Mouse (Mus musculus) cerebellum, postnatal 10 days (tissue): ENCODE data around the gene Zfp13.
"Not testable (repeated sequence)": the region's sequence is repeated elsewhere in the genome, so short reads cannot be mapped to it uniquely, and the experiment has no call there.

Experiments
- DNase-seq, 2 experiments: peaks; one replicate each; pipeline ENCODE4 v3.0.0; 2021; ENCODE audit warnings: mixed read lengths in 2 of 2

Zfp13 gene

DNA sequence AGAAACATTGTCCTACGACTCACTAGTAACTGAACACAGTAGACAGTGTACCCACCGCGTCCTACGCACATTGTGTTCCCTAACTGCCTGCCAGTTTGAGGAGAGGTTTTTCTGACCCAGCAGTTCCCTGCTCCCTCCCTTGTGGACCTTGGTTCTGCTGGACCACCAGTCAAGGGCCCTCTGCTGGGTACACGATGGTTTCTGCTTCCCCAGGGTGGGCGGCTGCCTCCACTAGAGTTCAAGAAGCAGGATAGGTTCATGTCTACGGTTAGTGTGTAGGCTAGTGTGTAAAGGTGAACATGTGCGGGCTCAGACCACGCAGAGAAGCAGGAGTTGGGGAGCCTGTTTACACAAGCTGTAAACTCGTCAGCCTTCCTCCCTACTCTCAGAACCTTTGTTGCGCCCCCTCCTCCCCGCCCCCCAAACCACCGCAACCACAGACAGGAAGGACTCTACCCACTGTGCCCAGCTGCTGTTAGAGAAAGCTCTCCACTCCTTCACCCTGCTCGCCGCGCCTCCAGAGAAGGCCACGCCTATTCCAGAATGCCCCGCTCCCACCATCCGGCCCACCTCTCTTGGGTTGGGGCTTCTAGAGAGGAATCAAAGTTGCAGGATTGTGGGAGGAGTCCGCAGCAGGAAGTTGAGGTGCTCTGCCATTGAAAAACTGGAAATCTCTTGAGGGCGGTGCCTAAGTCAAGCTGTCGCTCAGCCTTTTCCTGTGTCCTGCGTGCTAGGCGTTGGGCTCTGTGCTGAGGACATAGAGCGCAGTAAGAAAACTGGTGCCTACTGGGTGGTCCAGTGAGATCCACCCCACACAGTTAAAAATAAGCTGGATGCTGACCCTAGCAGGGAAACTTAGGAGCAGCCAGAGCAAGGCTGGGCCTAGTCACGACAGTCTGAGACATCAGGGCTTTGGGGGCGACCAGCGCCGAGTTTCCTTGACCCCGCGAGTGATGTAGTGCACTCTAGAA lies at the start of gene Zfp13:
Zfp13 (minus strand) TSS at position 906 of the 971 bp plus-strand sequence.
- peak; percentile 71 to 77 for DNase-seq

DNA sequence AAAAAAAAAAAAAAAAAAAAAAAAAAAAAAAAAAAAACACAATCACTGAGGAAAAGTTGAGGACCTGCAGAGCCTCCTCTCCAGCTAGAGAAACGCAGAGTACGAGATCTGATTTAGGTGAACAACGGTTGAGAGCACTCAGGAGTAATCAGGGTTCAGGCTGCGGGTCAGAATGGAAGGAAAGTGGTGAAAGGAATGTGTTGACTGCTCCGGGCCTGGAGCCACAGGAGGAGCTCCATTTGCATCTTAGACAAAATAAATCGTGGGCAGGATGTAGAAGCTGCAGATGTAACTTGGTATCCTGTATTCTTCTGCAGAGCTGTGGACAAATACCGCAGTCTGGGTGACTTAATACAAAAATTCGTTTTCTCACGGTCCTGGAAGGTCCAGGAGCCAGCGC lies 46.6 kb upstream of the Zfp13 start:
- DNase-seq: no peak

DNA sequence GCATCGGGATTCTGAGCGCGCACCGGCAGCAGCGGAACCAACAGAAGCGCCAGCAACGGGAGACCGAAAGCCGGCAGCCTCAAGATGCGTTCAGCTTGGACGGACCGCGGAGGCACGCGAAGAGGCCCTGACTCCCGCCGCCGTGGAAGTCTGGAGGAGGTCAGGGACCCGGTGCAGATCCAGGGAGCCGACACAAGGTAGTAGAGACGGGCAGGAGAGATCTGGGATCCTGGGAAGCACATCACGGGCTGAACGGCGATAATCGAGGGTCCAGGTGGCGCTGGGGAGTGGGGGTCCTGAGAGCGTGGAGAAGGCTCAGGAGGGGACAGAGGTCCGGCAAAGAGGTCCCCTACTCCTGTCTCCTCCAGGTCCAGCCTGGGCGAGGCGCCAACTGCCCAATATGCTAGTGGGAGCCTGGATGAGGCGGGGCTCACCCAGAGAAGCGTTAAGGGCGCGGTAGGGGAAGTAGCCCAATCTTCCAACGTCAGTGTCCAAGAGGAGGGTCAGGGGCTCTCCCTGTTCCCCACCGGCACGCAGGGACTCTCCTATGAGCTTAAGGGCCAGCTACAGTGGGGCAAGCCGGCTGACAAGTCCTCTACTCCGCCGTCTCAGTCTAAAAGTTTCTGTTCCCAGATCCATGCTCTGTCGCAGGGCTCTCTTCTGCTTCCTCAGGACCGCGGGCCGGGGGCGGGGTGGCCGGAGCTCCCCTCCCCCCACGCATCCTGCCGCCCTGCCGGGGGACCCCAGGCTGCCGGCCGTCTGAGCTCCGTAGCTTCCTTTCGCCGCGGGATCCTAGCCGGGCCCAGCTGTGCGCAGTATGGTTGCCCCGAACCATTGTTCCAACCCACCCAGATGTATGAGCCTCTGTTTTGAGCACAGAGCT lies 45.6 kb upstream of the Zfp13 start, which contains the start of gene Mmp25:
Mmp25 (minus strand) TSS at position 665 of the 883 bp plus-strand sequence.
- DNase-seq: peak; percentile 66 to 67

DNA sequence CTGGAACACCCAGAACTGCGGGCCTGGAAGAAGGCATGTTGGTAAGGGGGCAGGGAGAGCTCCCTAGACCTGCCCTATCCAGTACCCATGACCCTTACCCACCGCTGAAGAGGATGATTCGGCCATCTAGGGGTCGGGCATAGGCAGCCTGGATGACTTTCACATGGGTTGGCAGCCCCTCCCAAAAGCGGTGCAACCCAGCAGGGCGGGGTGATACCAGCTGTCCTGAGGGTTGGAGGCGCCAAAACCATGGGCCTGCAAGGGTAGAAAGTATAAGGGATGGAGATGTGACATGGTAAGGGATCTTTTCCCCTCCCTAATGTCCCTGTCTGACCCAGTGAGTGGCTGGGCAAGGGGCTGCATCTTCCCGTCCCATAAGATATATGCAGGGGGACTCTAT lies 32.0 kb upstream of the Zfp13 start:
- peak; percentile 52 to 62 for DNase-seq

DNA sequence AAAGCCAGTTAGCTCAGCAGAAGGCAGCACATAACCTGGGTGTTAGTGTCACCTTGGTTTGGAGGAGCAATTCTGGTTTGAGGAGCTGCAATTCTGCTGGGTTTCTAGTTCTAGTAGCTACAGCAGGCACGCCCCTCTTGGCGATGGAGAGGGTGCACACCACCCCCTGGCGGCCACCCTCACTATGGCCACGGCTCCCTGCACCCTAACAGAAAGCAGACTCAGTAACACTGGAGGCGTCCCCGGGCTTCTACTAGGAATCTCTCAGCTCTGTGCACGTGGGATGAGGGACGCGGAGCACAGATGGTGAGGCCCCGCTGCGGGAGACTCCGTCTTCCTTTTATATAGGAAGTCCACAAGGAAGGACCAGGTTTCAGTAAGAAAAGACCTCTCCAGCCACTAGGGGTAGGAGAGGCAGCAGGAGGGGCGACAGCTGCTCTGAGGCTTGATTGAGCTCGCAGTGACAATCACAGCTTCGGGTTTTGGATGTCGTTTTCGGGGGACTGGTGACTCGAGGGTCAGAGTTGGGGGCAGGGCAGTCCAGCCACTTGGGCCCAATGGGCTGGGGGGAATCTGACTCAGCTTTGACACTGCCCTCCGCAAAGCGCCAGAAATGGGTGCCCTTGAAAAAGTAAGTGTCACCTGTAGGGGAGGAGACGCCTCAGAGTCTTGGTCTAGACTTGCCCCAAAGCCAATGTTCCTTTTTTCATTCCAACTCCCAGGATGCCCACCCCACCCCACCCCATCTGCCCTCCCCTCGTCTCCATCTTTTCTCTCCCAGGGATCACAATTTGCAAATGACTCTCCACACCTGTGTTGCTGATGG lies 31.1 kb upstream of the Zfp13 start:
- DNase-seq: peak; percentile 91 to 93

DNA sequence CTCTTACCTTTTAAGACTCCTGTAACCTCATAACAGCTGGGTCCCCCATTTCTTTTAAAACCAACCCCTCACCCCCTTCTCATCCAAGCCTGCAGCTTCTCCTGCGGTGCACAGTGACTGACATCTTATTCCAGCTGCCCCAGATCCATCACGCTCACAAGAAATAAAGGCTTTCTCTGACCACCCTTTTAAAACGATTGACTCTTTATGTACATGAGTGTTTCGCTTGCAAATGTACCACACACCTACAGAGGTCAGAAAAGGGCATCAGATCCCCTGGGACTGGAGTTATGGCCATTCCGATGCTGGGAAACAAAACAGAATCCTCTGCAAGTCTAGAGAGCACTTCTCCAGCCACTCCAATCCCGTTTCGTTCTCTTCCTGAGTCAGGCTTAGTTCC lies 28.5 kb upstream of the Zfp13 start:
- no peak for DNase-seq

DNA sequence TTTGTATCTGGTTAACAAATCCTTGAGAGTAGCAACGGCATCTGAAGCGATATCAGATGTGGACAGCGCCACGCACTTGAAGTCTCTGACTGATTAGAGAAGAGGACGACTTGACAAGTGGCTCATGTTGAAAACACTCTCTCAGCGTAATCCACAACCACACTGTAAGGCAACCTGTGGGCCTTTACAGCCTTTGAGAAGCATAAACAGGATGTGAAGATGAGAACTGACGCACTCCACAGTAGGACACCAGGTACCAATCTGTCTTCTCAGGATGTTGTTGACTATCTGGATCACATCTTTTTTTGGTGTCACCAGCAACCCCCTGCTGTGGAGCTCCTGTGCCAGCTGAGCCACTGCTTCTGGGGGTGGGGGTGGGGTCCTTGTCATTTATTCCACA lies 21.1 kb upstream of the Zfp13 start:
- no peak for DNase-seq

DNA sequence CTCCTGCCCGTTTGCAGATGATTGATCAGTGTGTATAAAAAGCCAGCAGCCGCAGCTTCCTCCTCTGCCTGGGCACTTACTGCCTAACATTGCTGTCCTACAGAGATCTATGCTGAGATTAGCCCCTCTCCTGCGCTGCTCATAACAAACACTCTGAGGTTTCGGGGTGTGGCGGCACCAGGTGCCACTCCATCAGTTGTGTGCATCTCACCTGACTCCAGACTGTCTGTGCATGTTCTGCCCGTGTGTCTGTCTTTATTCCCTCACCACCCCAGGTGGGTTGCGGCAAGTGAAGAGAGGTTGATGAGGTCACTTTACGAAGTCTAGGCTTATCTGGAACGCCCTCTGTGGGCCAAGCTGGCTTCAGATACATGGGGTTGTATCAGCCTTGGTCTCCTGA lies 17.8 kb upstream of the Zfp13 start:
- no peak for DNase-seq

DNA sequence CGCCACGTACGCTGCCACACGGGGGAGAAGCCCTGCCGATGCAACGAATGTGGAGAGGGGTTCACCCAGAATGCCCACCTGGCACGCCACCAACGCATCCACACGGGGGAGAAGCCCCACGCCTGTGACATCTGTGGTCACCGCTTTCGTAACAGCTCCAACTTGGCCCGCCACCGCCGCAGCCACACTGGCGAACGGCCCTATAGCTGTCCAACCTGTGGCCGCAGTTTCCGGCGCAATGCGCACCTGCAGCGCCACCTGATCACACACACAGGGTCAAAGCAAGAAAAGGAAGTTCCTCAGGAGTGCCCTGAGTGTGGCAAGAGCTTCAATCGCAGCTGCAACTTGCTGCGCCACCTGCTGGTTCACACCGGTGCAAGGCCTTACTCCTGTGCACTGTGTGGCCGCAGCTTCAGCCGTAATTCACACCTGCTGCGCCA lies 11.1 kb upstream of the Zfp13 start:
- peak; percentile 85 for DNase-seq

DNA sequence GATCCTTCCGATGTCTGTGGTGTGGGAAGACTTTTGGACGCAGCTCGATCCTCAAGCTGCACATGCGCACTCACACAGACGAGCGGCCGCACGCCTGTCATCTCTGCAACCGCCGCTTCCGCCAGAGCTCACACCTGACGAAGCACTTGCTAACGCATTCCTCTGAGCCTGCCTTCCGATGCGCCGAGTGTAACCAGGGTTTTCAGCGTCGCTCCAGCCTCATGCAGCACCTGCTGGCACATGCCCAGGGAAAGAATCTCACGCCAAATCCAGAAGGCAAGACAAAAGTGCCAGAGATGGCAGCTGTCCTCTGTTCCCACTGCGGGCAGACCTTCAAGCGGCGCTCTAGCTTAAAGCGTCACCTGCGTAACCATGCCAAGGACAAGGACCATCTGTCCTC lies 10.3 kb upstream of the Zfp13 start:
- DNase-seq: peak; percentile 95

DNA sequence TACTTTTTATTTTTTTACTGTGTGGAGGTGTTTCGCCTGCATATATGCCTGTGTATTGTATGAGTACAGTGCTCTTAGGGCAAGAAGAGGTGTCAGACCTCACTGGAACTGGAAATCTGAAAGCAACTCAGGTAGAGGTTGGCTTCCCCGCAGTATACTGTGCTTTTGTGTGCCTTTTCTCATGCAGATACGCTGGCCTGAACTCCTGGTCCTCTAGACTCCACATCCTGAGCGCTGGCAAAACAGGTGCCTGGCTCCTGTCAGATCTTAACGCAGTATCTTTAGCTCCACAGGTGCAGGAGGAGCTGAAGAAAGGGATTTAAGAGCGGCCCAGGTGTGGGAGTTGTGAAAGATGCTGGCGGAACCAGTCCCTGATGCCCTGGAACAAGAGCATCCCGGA lies 5.9 kb upstream of the Zfp13 start:
- no peak for DNase-seq

DNA sequence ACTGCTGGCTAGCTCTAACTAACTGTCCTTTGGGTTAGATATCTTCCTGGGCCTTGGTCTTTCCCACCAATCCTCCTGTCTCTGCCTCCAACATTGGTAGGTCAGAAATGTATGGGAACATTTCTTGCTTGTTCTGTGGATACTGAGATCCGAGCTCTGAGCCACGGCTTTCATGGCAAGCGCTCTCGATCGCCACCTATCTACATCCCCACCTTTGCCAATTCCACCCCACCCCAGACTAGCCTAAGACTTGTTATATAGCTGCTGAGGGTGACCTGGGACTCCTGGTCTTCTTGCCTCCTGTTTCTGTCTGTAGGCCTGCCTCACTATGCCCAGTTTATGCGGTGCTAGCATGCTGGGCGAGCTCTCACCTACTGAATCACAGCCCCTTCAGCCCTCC lies 5.1 kb upstream of the Zfp13 start:
- DNase-seq: peak; percentile 18 to 24

DNA sequence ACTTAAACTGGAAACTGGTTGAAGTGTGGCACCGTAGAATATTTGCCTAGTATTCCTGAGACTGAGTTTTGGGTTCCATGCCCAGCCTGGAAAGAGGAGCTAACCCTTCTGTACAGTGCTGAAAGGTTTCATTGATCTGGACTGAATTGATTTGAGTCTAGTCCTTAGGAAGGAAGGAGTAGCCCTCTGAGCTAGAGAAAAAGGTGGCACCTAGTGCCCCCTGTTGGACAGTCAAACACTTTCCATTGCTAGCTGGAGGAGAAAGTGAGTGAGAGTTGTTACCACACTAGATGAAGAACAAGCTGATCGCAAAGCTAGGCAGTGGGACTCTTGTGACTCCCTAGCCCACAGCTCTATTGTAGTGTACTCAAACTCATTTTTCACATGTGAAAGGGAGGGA lies 4.3 kb upstream of the Zfp13 start:
- peak; percentile 36 to 44 for DNase-seq

DNA sequence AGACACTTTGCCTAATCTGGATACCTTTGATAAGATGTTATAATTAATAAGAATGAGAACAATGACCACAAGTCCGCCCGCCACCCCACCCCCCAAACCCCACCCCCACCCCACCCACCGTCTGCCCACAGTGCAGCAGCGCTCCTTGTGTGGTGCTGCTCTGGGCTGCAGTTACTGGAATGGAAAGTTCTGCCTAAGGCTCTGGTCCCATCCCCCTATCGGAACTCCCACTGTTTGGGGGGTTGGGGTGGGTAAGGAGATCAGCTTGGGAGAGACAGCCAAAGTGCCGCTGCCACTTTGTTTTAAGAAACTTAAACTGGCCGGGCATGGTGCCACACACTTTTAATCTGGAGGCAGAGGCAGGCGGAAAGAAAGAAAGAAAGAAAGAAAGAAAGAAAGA lies 3.8 kb upstream of the Zfp13 start:
- DNase-seq: peak; percentile 16 to 22

DNA sequence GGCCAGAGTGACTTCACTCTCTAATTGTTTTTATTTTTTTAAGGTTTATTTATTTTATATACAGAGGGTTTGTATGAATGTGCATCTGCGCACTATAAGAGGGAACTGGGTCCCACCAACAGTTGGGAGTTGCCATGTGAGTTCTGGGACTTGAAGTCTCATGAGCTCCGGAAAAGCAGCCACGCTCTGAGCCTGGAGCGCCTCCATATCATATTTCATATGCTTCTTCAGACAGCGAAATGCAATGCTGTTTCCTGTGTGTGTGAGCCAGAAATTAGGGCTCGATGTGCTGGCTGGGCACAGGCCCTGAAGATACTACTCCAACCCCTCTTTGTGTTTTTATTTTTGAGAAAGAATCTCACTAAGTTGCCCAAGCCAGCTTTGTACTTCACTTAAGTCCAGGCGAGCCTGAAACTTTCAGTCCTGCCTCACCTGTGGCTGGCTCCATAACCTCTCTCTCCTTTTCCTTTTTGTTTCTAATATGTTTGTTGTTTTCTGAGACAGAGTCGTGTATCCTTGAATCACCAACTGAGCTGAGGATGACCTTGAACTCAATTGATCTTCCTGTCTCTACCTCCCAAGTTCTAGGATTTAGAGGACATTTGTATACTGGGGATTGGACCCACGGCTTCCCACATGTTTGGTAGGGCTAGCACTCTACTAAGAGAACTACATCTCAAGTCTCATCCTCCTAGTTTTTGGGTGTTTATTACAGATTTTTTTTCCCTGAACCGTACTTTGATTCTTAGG lies 2.7 kb upstream of the Zfp13 start:
- DNase-seq: no peak

DNA sequence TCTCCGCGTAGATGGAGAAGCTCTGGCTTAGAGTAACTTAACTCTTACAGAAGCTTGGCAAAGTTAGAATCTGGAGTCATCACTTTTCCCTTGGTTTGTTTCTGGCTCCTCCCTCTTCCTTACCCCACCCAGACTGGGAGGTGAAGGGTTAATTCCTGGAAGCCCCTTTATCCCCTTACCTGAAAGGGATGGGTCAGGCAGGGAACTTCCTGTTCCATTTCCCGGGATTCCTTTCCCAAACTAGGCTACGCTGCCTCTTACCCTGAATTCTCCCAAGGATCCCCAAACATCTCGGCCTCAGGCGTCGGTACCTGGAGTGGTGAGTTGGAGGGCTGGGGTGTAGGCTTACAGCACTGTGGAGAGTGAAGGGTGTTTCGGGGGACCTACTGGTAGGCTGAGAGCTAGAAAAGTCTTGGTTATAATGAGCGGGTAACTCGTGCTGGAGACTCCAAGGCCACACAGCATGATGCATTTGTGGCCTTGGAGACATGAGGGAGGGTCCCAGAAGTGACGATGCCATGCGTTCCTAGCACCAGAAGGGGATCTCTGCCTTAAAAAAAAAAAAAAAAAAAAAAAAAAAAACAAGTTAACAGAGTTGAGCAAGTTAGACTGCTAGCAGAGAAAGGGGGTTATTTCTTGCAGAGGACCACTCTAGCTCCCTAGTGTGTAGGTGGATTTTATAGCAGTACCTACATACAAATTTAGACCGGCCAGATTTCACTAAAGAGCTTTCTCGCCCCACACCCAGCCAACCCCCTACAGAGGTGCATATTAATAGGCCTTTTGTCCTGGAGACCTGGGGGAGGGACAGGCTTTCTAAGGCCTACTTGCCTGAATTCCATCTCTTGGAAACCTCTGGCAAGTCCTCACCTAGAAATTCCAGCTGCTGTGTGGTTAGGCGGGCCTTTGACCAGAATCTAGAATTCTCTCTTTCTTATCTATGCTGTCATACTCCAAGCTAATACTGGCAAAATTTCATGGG lies 1.6 kb upstream of the Zfp13 start, which contains the start of gene Zscan10:
Zscan10 (plus strand) TSS at position 216 of the 982 bp plus-strand sequence.
- no peak for DNase-seq

DNA sequence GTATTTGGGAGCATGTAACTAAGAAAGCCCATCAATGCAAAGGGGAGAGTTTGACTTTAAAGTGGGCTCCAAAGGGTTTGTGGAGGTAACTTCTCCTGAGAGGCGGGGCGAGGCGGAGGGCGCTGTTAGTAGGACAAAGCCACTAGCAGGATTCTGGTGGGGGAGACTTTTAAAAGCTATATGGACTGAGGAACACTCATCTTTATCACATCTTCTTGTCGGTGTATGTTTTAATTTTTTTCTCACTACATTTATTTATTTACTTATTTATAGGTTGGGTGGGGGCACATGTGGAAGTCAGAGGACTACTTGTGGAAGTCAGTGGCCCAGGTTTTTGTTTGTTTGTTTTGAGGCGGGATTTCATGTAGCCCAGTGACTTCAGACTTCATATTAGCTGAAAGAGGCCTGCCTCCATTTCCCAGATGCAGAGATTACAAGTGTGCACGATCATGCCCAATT lies 347 bp upstream of the Zfp13 start:
- no peak for DNase-seq

DNA sequence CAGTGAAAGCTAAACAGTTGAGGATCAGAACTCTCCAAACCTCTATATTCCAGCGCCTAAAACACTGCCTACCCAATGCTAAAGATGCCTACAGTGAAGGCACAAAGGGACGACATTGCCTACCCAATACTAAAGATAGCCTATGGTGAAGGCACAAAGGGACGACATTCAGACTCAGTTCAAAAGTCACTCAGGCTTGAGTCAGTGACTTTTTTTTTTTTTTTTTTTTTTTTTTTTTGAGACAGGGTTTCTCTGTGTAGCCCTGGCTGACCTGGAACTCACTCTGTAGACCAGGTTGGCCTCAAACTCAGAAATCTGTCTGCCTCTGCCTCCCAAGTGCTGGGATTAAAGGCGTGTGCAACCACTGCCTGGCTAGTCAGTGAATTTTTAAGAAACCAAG lies 4.1 kb downstream of the Zfp13 start:
- not testable (repeated sequence) for DNase-seq

DNA sequence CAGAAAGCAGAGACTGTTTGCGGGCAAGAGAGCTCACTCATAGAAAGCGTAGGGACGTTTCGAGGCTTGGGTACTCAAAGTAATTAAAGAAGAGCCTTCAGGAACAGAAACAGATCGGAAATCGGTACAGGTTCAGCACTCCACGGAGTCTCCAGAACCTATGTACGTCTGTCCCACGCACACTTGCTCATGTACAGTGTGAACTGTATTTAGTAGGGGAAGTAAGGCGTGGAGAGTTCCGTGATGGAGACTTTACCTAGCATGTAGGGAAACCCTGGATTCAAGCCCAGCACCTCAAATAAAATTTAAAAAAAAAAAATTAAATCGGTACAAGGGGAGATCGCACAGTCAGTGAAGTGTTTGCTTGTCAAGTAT lies 6.4 kb downstream of the Zfp13 start:
- DNase-seq: no peak

DNA sequence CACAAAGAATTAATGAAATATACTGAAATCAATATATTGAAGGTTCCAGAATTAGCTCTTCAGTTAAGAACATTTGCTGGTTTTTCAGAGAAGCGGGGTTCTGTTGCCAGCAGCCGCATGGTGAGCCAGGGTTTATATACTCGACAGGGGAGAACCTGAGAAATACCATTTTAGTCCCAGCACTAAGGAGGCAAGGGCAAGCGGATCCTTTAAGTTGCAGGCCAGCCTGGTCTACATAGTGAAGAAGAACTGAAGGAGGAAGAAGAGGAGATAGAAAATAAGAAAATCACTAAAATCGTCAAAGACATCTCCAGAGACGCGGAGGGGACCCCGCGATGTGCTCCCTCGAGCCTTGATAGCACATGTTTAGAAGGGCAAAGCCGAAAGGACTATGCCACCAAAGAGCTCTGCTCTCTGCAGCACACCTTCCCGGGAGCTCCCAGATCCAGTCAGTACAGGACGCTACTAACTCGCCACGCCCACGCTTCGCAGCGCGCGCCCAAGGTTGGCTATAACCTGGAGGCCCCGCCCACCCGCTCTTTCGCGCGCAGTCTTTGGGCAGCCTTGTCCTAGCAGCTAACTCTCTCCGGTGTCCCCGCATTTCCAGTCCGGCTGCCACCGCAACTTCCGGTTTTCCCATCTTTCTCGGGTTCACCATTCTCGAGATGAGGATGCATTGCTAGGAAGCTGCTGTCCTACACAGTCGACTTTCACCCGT lies 6.9 kb downstream of the Zfp13 start:
- peak; percentile 99 for DNase-seq
